Mouse (Mus musculus) C2C12 (cell line): Measurements from ENCODE around the gene Serf2.

ENCODE experiments used
- CEBPB ChIP-seq: IDR thresholded peaks from one replicate; pipeline ENCODE4 v1.6.1; 2011; ENCODE audit warnings: low read depth, mild to moderate bottlenecking, control low read depth, moderate library complexity
- CTCF ChIP-seq: IDR thresholded peaks from one replicate; pipeline ENCODE4 v1.5.1; 2011; ENCODE audit not compliant: control insufficient read depth, insufficient read depth, insufficient read length
- MAX ChIP-seq: IDR thresholded peaks from one replicate; pipeline ENCODE4 v1.6.1; 2011; ENCODE audit warnings: mild to moderate bottlenecking, control low read depth
- MYOD1 ChIP-seq: IDR thresholded peaks from one replicate; pipeline ENCODE4 v1.6.1; 2011; ENCODE audit warnings: low read depth; ENCODE audit not compliant: control insufficient read depth, insufficient read length
- MYOG ChIP-seq: IDR thresholded peaks from one replicate; pipeline ENCODE4 v1.6.1; 2011; ENCODE audit not compliant: control insufficient read depth, insufficient read length; ENCODE audit errors: extremely low read depth
- USF1 ChIP-seq: IDR thresholded peaks from one replicate; pipeline ENCODE4 v1.6.1; 2011; ENCODE audit warnings: low read depth, mild to moderate bottlenecking, control low read depth, moderate library complexity

DNA sequence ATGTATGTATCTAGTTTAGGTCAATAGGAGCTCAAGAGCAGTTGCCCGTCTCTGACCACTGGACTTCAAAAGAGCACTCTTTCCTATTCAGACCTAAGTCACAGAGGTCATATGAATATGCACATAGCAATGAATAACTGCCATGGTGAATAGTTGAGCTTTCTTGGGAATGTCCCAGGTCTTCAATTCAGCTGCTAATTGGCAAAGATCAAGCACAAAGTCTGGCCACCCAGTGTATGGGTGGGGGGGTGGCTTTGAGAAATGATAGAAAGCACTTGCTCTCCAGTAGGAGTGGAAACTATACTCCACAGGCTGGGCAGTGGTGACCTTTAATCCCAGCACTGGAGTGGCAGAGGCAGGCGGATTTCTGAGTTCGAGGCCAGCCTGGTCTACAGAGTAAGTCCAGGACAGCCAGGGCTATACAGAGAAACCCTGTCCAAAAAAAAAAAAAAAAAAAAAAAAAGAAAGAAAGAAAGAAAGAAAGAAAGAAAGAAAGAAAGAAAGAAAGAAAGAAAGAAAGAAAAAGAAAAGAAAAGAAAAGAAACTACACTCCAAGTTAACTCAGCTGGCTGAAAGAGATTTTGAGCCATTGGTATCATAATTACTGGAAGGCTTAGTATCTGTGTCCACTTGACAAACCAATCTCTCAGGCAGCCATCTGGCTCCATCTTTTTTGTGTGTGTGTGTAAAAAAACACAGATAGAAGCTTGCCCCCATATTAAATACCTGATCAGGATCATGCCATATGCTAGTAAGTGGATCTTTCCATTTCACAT, 28.7 kb downstream of the Serf2 start:
- TF ChIP-seq CTCF (no peak), CEBPB (no peak), MAX (no peak), MYOD1 (no peak), USF1 (no peak), MYOG (no peak)
